Mouse (Mus musculus): Measurements from ENCODE around the gene Olfr1349.

Gene Olfr1349

GRCm38 (mm10) chr7:6466951-6467350 lies 55.8 kb downstream of the Olfr1349 start, which contains the start of gene Olfr1346:
Gene Olfr1346 (plus strand): TSS chr7:6467101.
- Histone ChIP-seq H3K36me3 (ENCODE audit: insufficient read depth, low read length) (no peaks in the 10 kb centered on the region), H3K9me3 (ENCODE audit: low read length) (no peaks in the 10 kb centered on the region), H3K4me3 (replicated peaks; ENCODE audit: low read length) (no peak within 1 kb of the TSS), H3K27me3 (ENCODE audit: insufficient read depth, low read length) (no peaks in the 10 kb centered on the region), H3K4me1 (replicated peaks; ENCODE audit: low read depth, low read length) (no peaks in the 10 kb centered on the region)
- TF ChIP-seq CTCF (conservative IDR thresholded peaks at IDR 0.05; ENCODE audit: low read length) (no peak), NANOG (IDR thresholded peaks at IDR 0.05; ENCODE audit: borderline replicate concordance, low read length) (no peak), POU5F1 (IDR thresholded peaks at IDR 0.05; ENCODE audit: borderline replicate concordance, low read length) (no peak)
